Mouse (Mus musculus) liver, adult 2 months (tissue): ENCODE results near the gene Nrbf2. TPM values are rescaled to one million over a fixed set of nuclear protein-coding genes. Genes with fewer than 3 reads are reported as not detected.
A peak's percentile ranks its signal among the peaks of the same experiment; 100 is the strongest.

Experiments
- DNase-seq: peaks from one replicate; pipeline ENCODE4 v3.0.0-alpha.2; 2011; ENCODE audit warnings: low read depth, low spot score; ENCODE audit errors: extremely low read depth
- H3K27ac ChIP-seq: fragments of 200-500 bp; replicated peaks from 2 replicates; pipeline ENCODE4 v1.5.1; 2012; ENCODE audit warnings: low read depth, mild to moderate bottlenecking, control low read depth, inconsistent platforms, low read length; ENCODE audit not compliant: insufficient read depth
- H3K27me3 ChIP-seq: fragments of 200-500 bp; 2 replicates; pipeline ENCODE4 v1.6.1; 2012; ENCODE audit warnings: mild to moderate bottlenecking, moderate library complexity, low read length, inconsistent platforms; ENCODE audit not compliant: control insufficient read depth, insufficient read depth
- H3K36me3 ChIP-seq: fragments of 200-500 bp; 2 replicates; pipeline ENCODE4 v1.6.1; 2012; ENCODE audit warnings: low read length, inconsistent platforms; ENCODE audit not compliant: control insufficient read depth, insufficient read depth
- H3K4me1 ChIP-seq: fragments of 200-500 bp; 2 replicates; pipeline ENCODE4 v1.6.1; 2011; ENCODE audit warnings: low read length; ENCODE audit not compliant: control insufficient read depth, insufficient read depth
- H3K4me3 ChIP-seq: fragments of 200-500 bp; 2 replicates; pipeline ENCODE4 v1.5.1; 2011; ENCODE audit warnings: low read depth, mild to moderate bottlenecking, control low read depth, low read length, moderate library complexity; ENCODE audit not compliant: insufficient read depth
- H3K79me2 ChIP-seq: fragments of 200-500 bp; 2 replicates; pipeline ENCODE4 v1.6.1; 2012; ENCODE audit warnings: inconsistent platforms, mild to moderate bottlenecking, low read length, moderate library complexity; ENCODE audit not compliant: control insufficient read depth, insufficient read depth
- H3K9ac ChIP-seq: fragments of 200-500 bp; 2 replicates; pipeline ENCODE4 v1.6.1; 2012; ENCODE audit warnings: low read depth, mild to moderate bottlenecking, control low read depth, inconsistent platforms, low read length
- CTCF ChIP-seq: fragments of 200-500 bp; IDR thresholded peaks from 2 replicates; pipeline ENCODE4 v1.5.1; 2011; ENCODE audit warnings: low read depth, low read length, control low read depth
- POLR2A ChIP-seq: fragments of 200-500 bp; IDR thresholded peaks from 2 replicates; pipeline ENCODE4 v1.6.1; 2011; ENCODE audit warnings: low read length, control low read depth; ENCODE audit not compliant: insufficient read depth; ENCODE audit errors: extremely low read depth
- WGBS: fragments of 180-500 bp; shearing (Covaris S2); methylation state at CpG from one replicate; pipeline ENCODE4 v1.1.7; 2018; 5-methylcytosine and 5-hydroxymethylcytosine counted together
- polyA plus RNA-seq: library from polyadenylated mRNA; depleted of rRNA; stranded (reverse); fragments of >200 nt; gene quantifications from 2 replicates; pipeline ENCODE4 v1.2.3, GENCODE M21; 2012
- total RNA-seq: library from RNA; depleted of rRNA; stranded (reverse); fragments of >200 nt; gene quantifications from 2 replicates; pipeline ENCODE4 v1.2.3, GENCODE M21; 2014

Gene Nrbf2
- total and polyA plus RNA-seq, 2 experiments, result 11.3 to 13.6 TPM

DNA sequence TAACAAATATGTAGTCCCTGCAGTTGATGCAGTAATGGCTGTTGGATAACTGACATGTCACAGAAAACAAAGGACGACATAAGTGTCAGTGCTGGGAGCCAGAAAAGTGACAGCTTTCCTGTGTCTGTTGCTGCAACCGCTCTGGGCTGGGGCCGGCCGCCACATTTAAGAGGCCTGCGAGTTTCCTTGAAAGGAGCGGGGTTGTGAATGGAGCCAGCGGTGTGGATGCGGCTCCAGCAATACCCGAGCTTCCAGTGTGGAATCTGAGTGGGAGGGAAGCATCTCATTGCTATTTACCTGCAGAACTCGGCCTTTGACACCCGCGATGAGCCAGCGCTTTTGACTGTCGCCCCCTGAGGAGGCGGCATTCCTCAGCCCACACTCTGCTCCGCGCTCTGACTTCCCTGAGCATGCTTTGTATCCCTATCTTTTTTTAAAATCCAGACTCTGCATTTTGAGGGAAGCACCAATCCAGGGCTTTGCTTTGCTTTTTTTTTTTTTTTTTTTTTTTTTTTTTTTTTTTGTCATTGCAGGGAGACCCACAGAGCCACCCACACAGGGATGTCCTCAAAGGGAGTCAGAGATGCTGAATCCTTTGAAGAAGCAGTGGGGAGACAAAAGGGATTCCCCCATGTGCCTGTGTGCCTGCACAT, 35.2 kb upstream of the Nrbf2 start:
- no peak for DNase-seq
- no peak for TF ChIP-seq POLR2A
- no peak for TF ChIP-seq CTCF
- H3K79me2 ChIP-seq, result no peaks in the 10 kb centered on the region
- 33% methylated on average over 17 of the region's 17 CpGs for WGBS
- no peaks in the 10 kb centered on the region for H3K27me3 ChIP-seq
- no peak overlapping the region for H3K4me3 ChIP-seq
- H3K9ac ChIP-seq, result no peak overlapping the region
- no peaks in the 10 kb centered on the region for H3K4me1 ChIP-seq
- H3K27ac ChIP-seq, result no peak overlapping the region
- no peaks in the 10 kb centered on the region for H3K36me3 ChIP-seq

DNA sequence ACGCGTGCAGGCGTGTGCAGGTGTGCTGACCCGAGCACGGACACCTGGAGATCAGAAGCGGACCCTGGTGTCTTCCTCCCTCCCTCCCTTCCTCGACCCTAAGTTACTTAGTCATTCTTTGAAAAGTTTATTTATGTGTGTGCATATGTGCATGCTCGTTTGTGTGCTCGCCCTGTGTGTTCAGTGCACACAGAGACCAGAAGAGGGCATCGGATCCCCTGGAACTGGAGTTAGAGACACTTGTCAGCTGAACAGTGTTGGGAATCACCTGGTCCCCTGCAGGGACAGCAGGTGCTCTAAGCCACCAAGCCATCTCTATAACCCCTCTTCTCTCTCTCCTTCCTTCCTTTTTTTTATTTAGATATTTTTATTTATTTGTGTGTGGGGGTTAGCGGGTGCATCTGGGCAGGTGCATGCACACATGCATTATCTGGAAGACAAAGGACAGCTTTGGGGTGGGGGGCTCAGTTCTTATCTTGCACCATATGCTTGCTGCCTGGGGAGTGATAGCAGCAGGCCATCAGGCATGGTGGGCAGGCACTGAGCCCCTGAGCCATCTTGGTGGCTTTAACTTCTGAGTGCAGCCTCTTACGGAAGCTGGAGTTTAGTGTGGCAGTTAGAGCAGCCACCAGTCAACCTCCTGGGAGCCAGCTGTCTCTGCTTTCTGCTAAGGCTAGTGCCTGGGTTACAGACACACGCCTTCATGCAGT, 34.1 kb upstream of the Nrbf2 start:
- no peaks in the 10 kb centered on the region for H3K4me1 ChIP-seq
- 81% methylated on average over 13 of the region's 13 CpGs for WGBS
- no peaks in the 10 kb centered on the region for H3K27me3 ChIP-seq
- H3K79me2 ChIP-seq, result no peaks in the 10 kb centered on the region
- no peak overlapping the region for H3K27ac ChIP-seq
- H3K9ac ChIP-seq, result no peak overlapping the region
- no peak for DNase-seq
- no peaks in the 10 kb centered on the region for H3K36me3 ChIP-seq
- no peak overlapping the region for H3K4me3 ChIP-seq
- TF ChIP-seq CTCF (no peak), POLR2A (no peak)

DNA sequence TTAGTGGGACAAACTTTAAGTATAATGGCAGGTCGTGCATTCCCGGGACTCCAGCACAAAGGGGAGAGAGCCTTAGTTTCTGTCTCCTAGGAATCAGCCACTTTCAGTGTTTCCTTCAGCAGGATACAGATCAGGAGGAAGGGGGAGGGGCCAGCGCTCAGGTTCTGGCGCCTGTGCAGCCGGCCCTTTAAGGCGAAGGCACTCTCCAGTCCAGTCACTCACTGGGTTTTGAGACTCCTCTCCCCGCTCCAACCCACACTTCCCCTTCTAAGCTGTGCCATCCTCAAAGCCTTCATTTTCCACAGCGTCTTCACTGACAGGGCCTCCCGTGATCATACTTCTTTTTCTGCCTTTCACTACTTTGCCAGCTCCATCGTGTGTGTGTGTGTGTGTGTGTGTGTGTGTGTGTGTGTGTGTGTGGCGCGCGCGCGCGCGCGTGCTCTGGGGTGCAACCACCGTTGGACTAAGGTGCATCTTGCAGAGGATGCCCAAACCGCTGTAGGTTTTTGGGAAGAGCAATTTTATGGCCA, 32.9 kb upstream of the Nrbf2 start:
- Histone ChIP-seq H3K4me3 (no peak overlapping the region), H3K36me3 (no peaks in the 10 kb centered on the region), H3K79me2 (no peaks in the 10 kb centered on the region), H3K27me3 (no peaks in the 10 kb centered on the region), H3K27ac (no peak overlapping the region), H3K9ac (no peak overlapping the region), H3K4me1 (no peaks in the 10 kb centered on the region)
- WGBS, result 3% methylated on average over 20 of the region's 20 CpGs
- DNase-seq, result no peak
- no peak for TF ChIP-seq POLR2A
- TF ChIP-seq CTCF, result no peak

DNA sequence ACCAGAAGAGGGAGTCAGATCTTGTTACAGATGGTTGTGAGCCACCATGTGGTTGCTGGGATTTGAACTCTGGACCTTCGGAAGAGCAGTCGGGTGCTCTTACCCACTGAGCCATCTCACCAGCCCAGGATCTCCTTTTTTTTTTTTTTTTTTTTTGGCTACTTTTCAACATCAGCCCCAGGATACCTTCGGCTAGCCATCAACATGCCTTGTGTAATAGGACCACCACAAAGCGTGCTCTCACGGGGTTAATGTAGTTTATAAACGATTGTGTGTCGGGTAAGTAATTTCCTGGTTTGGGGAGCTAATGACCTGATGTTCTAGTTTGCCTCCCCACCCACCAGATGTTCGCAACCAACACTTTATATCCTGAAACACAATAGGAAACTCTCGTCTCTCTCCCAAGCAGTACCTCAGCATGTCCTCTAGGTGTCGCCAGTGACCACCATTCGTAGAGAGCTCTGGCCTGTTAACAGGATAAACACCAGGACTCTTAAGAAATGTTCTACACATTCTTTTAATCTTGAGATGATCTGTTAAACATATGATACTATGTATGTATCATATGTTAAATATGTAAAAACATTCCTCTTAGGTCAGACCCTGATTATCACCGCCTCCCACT, 29.8 kb upstream of the Nrbf2 start:
- no peak overlapping the region for H3K27ac ChIP-seq
- H3K79me2 ChIP-seq, result no peaks in the 10 kb centered on the region
- H3K4me3 ChIP-seq, result no peak overlapping the region
- DNase-seq, result peak; percentile 37
- H3K36me3 ChIP-seq, result no peaks in the 10 kb centered on the region
- TF ChIP-seq CTCF (peak; percentile 77), POLR2A (no peak)
- H3K27me3 ChIP-seq, result no peaks in the 10 kb centered on the region
- no peaks in the 10 kb centered on the region for H3K4me1 ChIP-seq
- H3K9ac ChIP-seq, result no peak overlapping the region
- 24% methylated on average over 12 of the region's 12 CpGs for WGBS

DNA sequence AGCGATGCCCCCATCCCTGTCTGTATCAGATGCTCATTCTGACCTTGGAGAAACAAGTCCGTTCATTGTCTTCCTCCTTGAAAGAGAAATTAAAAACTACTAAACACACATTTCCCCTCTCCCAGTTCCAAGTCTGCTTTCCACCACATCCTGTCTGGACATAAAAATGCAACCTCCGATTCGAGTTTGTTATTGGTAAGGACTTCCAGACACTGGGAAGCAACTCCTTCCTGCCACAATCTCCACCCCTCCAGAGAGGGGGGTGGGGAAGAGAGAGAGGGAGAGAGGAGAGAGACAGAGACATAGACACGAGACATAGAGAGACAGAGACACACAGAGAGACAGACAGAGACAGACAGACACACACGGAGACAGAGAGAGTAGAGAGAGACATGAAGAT, 27.4 kb upstream of the Nrbf2 start:
- no peaks in the 10 kb centered on the region for H3K27me3 ChIP-seq
- no peaks in the 10 kb centered on the region for H3K79me2 ChIP-seq
- no peak for DNase-seq
- H3K27ac ChIP-seq, result peak overlapping the region; percentile 45
- whole genome bisulfite sequencing, result 62% methylated on average over 6 of the region's 6 CpGs
- TF ChIP-seq CTCF (no peak), POLR2A (no peak)
- no peak overlapping the region for H3K9ac ChIP-seq
- H3K4me3 ChIP-seq, result 0 out of 2 replicates have a peak overlapping the region, but pooled peaks have one; percentile 24
- no peaks in the 10 kb centered on the region for H3K36me3 ChIP-seq
- H3K4me1 ChIP-seq, result peaks cover 2% of the 10 kb centered on the region
